8 mouse cellular contexts compared by ENCODE assay signal in genomic region chr1:168432281-168432725, GRCm38 (mm10). TPM values are rescaled to one million over a fixed set of nuclear protein-coding genes. Genes with fewer than 3 reads are reported as not detected.
DNase-seq lines count a peak whose midpoint lies in the region; ATAC-seq and TF ChIP-seq lines count a peak whose summit lies in the region.

No protein-coding gene starts in this region.

- ATAC-seq in erythroblast, adult 5-6 weeks (replicated peaks; ENCODE audit: low FRiP score, poor library complexity, severe bottlenecking): peak; percentile 100
- peak; percentile 98 for ATAC-seq in limb, embryonic 13.5 days (ENCODE audit: low FRiP score, low read depth)
- ATAC-seq in midbrain, embryonic 15.5 days (replicated peaks): peak; percentile 99

- peaks cover 2% of the 10 kb centered on the region; the same call in 1 of the 2 replicates for H3K27me3 ChIP-seq in limb, embryonic 13.5 days
- no peaks in the 10 kb centered on the region for H3K27me3 ChIP-seq in midbrain, embryonic 15.5 days (replicated peaks)

- no peak for TF ChIP-seq CTCF in brain, embryonic 14.5 days (IDR thresholded peaks at IDR 0.05; ENCODE audit: borderline replicate concordance, extremely low read depth, insufficient read depth, insufficient read length)

- H3K27ac ChIP-seq in limb, embryonic 13.5 days: 0 out of 2 replicates have a peak overlapping the region, but pooled peaks have one; percentile 8
- peak overlapping the region; percentile 66 for H3K27ac ChIP-seq in midbrain, embryonic 15.5 days

- peak; percentile 92 for DNase-seq in A20 (ENCODE audit: low read depth, low spot score)
- peak; percentile 100 for DNase-seq in brain, embryonic 14.5 days (ENCODE audit: low read depth)
- peak; percentile 99 for DNase-seq in heart, adult 9 months (ENCODE audit: low spot score in 2 of 2)
- peak; percentile 99 for DNase-seq in kidney, adult 9 months
- DNase-seq in spleen, adult 18-20 months: peak; percentile 76 to 83

- TF ChIP-seq POLR2A in brain, embryonic 14.5 days (IDR thresholded peaks at IDR 0.05; ENCODE audit: borderline replicate concordance, extremely low read depth, insufficient read depth, insufficient read length, poor library complexity, severe bottlenecking): no peak; the same call in 1 of the 2 replicates

- H3K4me3 ChIP-seq in limb, embryonic 13.5 days: peak overlapping the region; percentile 86
- peak overlapping the region; percentile 39 for H3K4me3 ChIP-seq in midbrain, embryonic 15.5 days

- H3K4me1 ChIP-seq in limb, embryonic 13.5 days: peaks cover 14% of the 10 kb centered on the region
- H3K4me1 ChIP-seq in midbrain, embryonic 15.5 days: peaks cover 2% of the 10 kb centered on the region; the same call in 1 of the 2 replicates

- peak overlapping the region; percentile 60 for H3K4me2 ChIP-seq in limb, embryonic 13.5 days (replicated peaks)
- H3K4me2 ChIP-seq in midbrain, embryonic 15.5 days: peak overlapping the region; percentile 62

- under 1% methylated on average over 21 of the region's 22 CpGs for WGBS in limb, embryonic 13.5 days
- under 1% methylated on average over 22 of the region's 22 CpGs for WGBS in midbrain, embryonic 15.5 days

- no peaks in the 10 kb centered on the region for H3K36me3 ChIP-seq in limb, embryonic 13.5 days
- H3K36me3 ChIP-seq in midbrain, embryonic 15.5 days (replicated peaks): no peaks in the 10 kb centered on the region

- peak overlapping the region; percentile 46; the same call in 1 of the 2 replicates for H3K9ac ChIP-seq in limb, embryonic 13.5 days
- 0 out of 2 replicates have a peak overlapping the region, but pooled peaks have one; percentile 27 for H3K9ac ChIP-seq in midbrain, embryonic 15.5 days

- no peaks in the 10 kb centered on the region for H3K9me3 ChIP-seq in limb, embryonic 13.5 days
- no peaks in the 10 kb centered on the region for H3K9me3 ChIP-seq in midbrain, embryonic 15.5 days

RNA-seq across cellular contexts. Expression of gene Pbx1, which starts 0.2 kb away (rescaled TPM):
- polyA plus RNA-seq in brain, embryonic 14.5 days (2012; rRNA removed): 137 and 141 TPM in 2 replicates
- 5.6 and 6.1 TPM in 2 replicates for total RNA-seq in erythroblast, adult 5-6 weeks (2015; ENCODE audit: low replicate concordance)
- 3.2 and 5.2 TPM in 2 replicates for total RNA-seq in erythroblast, adult 5-6 weeks (2017; ENCODE audit: low replicate concordance)
- 31.6 and 33.0 TPM in 2 replicates for polyA plus RNA-seq in limb, embryonic 13.5 days (2015; fragmentation: Nextera tagmentation; extraction: Ambion mirVana)
- polyA plus RNA-seq in midbrain, embryonic 15.5 days (2015; fragmentation: Nextera tagmentation; extraction: Ambion mirVana): 83.0 and 88.2 TPM in 2 replicates

Comparison
In these comparisons a context has a peak if more than half of its experiments do, and no peak if none do; other contexts are left out.
1. Peak in every context shown above with its lines: DNase-seq, ATAC-seq, H3K4me3 ChIP-seq and H3K27ac ChIP-seq.